In the genomic region with DNA sequence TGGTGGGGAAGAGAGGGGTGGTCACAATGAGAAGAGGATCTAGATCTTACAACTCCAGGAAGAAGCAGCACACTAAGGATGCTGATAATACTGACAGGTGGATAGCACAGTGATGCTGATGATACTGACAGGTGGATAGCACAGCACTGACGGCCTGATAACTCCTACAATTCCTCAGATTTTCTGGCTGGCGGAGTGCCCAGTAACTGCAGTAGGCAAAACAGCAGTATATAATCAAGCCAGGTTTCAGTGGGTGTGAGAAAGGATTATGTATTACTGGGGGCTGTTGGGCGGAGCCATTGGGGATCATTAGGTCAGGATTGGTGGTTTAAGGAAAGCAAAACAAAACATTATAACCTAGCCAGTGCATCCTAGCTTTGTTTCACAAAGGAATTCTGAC, we compare ENCODE assay signal across 22 mouse cellular contexts.
DNase-seq lines count a peak whose midpoint lies in the region; ATAC-seq and TF ChIP-seq lines count a peak whose summit lies in the region.
"Had no signal": no experiment of that assay in that cellular context is flagged by ENCODE, and none has a peak within 500 bp of the region (broad histone marks: within the 10 kb centered on the region; RNA-seq: fewer than 3 reads in every experiment).

No protein-coding gene starts in this region.

- no peak overlapping the region for H3K4me2 ChIP-seq in hindbrain, postnatal 0 days (ENCODE audit: low read depth, low read length)
- no peak overlapping the region for H3K4me2 ChIP-seq in hindbrain, embryonic 14.5 days (replicated peaks)
- H3K4me2 ChIP-seq in midbrain, postnatal 0 days (ENCODE audit: low read depth, low read length, poor library complexity, severe bottlenecking) = no peak overlapping the region
- no peak overlapping the region for H3K4me2 ChIP-seq in midbrain, embryonic 14.5 days (ENCODE audit: low read length)
- H3K4me2 ChIP-seq: embryonic facial prominence, embryonic 15.5 days; heart, embryonic 12.5 days; intestine, embryonic 15.5 days had no signal

- no peaks in the 10 kb centered on the region for H3K27me3 ChIP-seq in cerebellum, adult 2 months (ENCODE audit: control insufficient read depth, insufficient read depth, low read length)
- H3K27me3 ChIP-seq in hindbrain, postnatal 0 days (ENCODE audit: insufficient read depth, low read length) = no peaks in the 10 kb centered on the region; the same call in 1 of the 2 replicates
- H3K27me3 ChIP-seq in hindbrain, embryonic 14.5 days (ENCODE audit: control insufficient read depth, insufficient read depth, low read length) = peaks cover 39% of the 10 kb centered on the region; the same call in 1 of the 2 replicates
- H3K27me3 ChIP-seq in midbrain, postnatal 0 days (ENCODE audit: insufficient read depth, low read length) = no peaks in the 10 kb centered on the region
- H3K27me3 ChIP-seq in midbrain, embryonic 14.5 days (ENCODE audit: control insufficient read depth, insufficient read depth, low read length) = no peaks in the 10 kb centered on the region
- H3K27me3 ChIP-seq: CH12.LX; embryonic facial prominence, embryonic 15.5 days; heart, embryonic 12.5 days; intestine, embryonic 15.5 days; Patski had no signal

- no peak overlapping the region for H3K4me3 ChIP-seq in cerebellum, adult 2 months (replicated peaks; ENCODE audit: insufficient read depth, low read depth, low read length)
- no peak overlapping the region for H3K4me3 ChIP-seq in hindbrain, postnatal 0 days (ENCODE audit: low read length)
- H3K4me3 ChIP-seq in hindbrain, embryonic 14.5 days (replicated peaks; ENCODE audit: low read length) = no peak overlapping the region
- H3K4me3 ChIP-seq in midbrain, postnatal 0 days (ENCODE audit: low read depth, low read length) = no peak overlapping the region
- no peak overlapping the region for H3K4me3 ChIP-seq in midbrain, embryonic 14.5 days (replicated peaks; ENCODE audit: low read depth, low read length)
- H3K4me3 ChIP-seq: embryonic facial prominence, embryonic 15.5 days; erythroblast, embryonic 14.5 days; forebrain, embryonic 10.5 days; gastrocnemius, adult 2 months; heart, embryonic 12.5 days; hindbrain, embryonic 10.5 days; intestine, embryonic 15.5 days had no signal

- no peak overlapping the region for H3K27ac ChIP-seq in cerebellum, adult 2 months (ENCODE audit: insufficient read depth, low read length)
- H3K27ac ChIP-seq in hindbrain, postnatal 0 days = no peak overlapping the region
- no peak overlapping the region for H3K27ac ChIP-seq in hindbrain, embryonic 14.5 days
- no peak overlapping the region for H3K27ac ChIP-seq in midbrain, postnatal 0 days (ENCODE audit: low read depth, low read length)
- no peak overlapping the region for H3K27ac ChIP-seq in midbrain, embryonic 14.5 days (replicated peaks; ENCODE audit: low read depth, low read length)
- H3K27ac ChIP-seq: embryonic facial prominence, embryonic 15.5 days; forebrain, embryonic 10.5 days; gastrocnemius, adult 2 months; hindbrain, embryonic 10.5 days; intestine, embryonic 15.5 days had no signal

- H3K4me1 ChIP-seq in cerebellum, adult 2 months (ENCODE audit: control insufficient read depth, insufficient read depth, low read length) = no peaks in the 10 kb centered on the region
- no peaks in the 10 kb centered on the region for H3K4me1 ChIP-seq in hindbrain, postnatal 0 days (ENCODE audit: insufficient read depth, low read length)
- no peaks in the 10 kb centered on the region for H3K4me1 ChIP-seq in hindbrain, embryonic 14.5 days (replicated peaks; ENCODE audit: control insufficient read depth, insufficient read depth, low read length)
- H3K4me1 ChIP-seq in midbrain, postnatal 0 days (ENCODE audit: insufficient read depth, low read length) = no peaks in the 10 kb centered on the region
- H3K4me1 ChIP-seq in midbrain, embryonic 14.5 days (ENCODE audit: control insufficient read depth, insufficient read depth, low read length) = no peaks in the 10 kb centered on the region
- H3K4me1 ChIP-seq: embryonic facial prominence, embryonic 15.5 days; heart, embryonic 12.5 days; intestine, embryonic 15.5 days had no signal

- H3K9me3 ChIP-seq in hindbrain, postnatal 0 days (ENCODE audit: low read length) = no peaks in the 10 kb centered on the region
- no peaks in the 10 kb centered on the region for H3K9me3 ChIP-seq in hindbrain, embryonic 14.5 days (ENCODE audit: control insufficient read depth, low read length)
- no peaks in the 10 kb centered on the region for H3K9me3 ChIP-seq in midbrain, postnatal 0 days (ENCODE audit: low read length)
- no peaks in the 10 kb centered on the region for H3K9me3 ChIP-seq in midbrain, embryonic 14.5 days (ENCODE audit: control insufficient read depth, low read length)
- H3K9me3 ChIP-seq: embryonic facial prominence, embryonic 15.5 days; forebrain, embryonic 10.5 days; heart, embryonic 12.5 days; hindbrain, embryonic 10.5 days; intestine, embryonic 15.5 days had no signal

- ATAC-seq in hindbrain, postnatal 0 days = no peak; the same call in 1 of the 2 replicates
- ATAC-seq in hindbrain, embryonic 14.5 days (ENCODE audit: low FRiP score) = no peak
- no peak for ATAC-seq in midbrain, postnatal 0 days (ENCODE audit: low FRiP score)
- no peak for ATAC-seq in midbrain, embryonic 14.5 days (ENCODE audit: low FRiP score, low TSS enrichment)
- ATAC-seq: activated CD4-positive, CD25-positive, alpha-beta regulatory T cell, adult 4 months; forebrain, embryonic 16.5 days; intestine, embryonic 15.5 days; Patski had no signal

- no peak for TF ChIP-seq POLR2A in cerebellum, adult 2 months (IDR thresholded peaks at IDR 0.05; ENCODE audit: borderline replicate concordance, insufficient read depth, low read length)

- no peak for TF ChIP-seq CTCF in cerebellum, adult 2 months (IDR thresholded peaks at IDR 0.05; ENCODE audit: borderline replicate concordance, insufficient read depth, low read depth, low read length)
- TF ChIP-seq CTCF in hindbrain, postnatal 0 days (IDR thresholded peaks at IDR 0.05; ENCODE audit: low read depth) = no peak
- TF ChIP-seq CTCF in midbrain, postnatal 0 days (IDR thresholded peaks at IDR 0.05) = no peak

- H3K36me3 ChIP-seq in hindbrain, postnatal 0 days (ENCODE audit: insufficient read depth, low read length) = no peaks in the 10 kb centered on the region
- H3K36me3 ChIP-seq in hindbrain, embryonic 14.5 days (replicated peaks; ENCODE audit: control insufficient read depth, insufficient read depth) = no peaks in the 10 kb centered on the region
- no peaks in the 10 kb centered on the region for H3K36me3 ChIP-seq in midbrain, postnatal 0 days (ENCODE audit: insufficient read depth, low read length)
- no peaks in the 10 kb centered on the region for H3K36me3 ChIP-seq in midbrain, embryonic 14.5 days (ENCODE audit: control insufficient read depth, insufficient read depth, low read length)
- H3K36me3 ChIP-seq: embryonic facial prominence, embryonic 15.5 days; forebrain, embryonic 10.5 days; heart, embryonic 12.5 days; hindbrain, embryonic 10.5 days; intestine, embryonic 15.5 days had no signal

- peak; percentile 12 to 30 for DNase-seq in cerebellum, postnatal 25 days
- no peak for DNase-seq in cerebellum, adult 2 months
- peak; percentile 15 for DNase-seq in hindbrain, postnatal 0 days (ENCODE audit: low spot score)
- no peak for DNase-seq in hindbrain, embryonic 14.5 days (ENCODE audit: low spot score)
- DNase-seq in midbrain, postnatal 0 days (ENCODE audit: low spot score) = peak; percentile 17
- no peak for DNase-seq in midbrain, embryonic 14.5 days
- peak; percentile 24 for DNase-seq in brain, adult 2 months (ENCODE audit: low read depth, low spot score)
- DNase-seq: adrenal gland, postnatal 14 days; cerebellum, adult 8-10 months; embryo, embryonic 11 days; gastrocnemius, adult 2 months; gastrocnemius, postnatal 25 days had no signal

- H3K9ac ChIP-seq in hindbrain, postnatal 0 days (replicated peaks; ENCODE audit: low read length) = no peak overlapping the region
- H3K9ac ChIP-seq in hindbrain, embryonic 14.5 days = no peak overlapping the region
- no peak overlapping the region for H3K9ac ChIP-seq in midbrain, postnatal 0 days (replicated peaks; ENCODE audit: low read length, poor library complexity, severe bottlenecking)
- no peak overlapping the region for H3K9ac ChIP-seq in midbrain, embryonic 14.5 days (replicated peaks; ENCODE audit: low read length)
- H3K9ac ChIP-seq: embryonic facial prominence, embryonic 15.5 days; heart, embryonic 12.5 days; intestine, embryonic 15.5 days had no signal

- 70% methylated on average over 3 of the region's 3 CpGs for WGBS in cerebellum, adult 2 months
- 67% methylated on average over 3 of the region's 3 CpGs for WGBS in hindbrain, postnatal 0 days
- 84% methylated on average over 3 of the region's 3 CpGs for WGBS in hindbrain, embryonic 14.5 days
- 76% methylated on average over 3 of the region's 3 CpGs for WGBS in midbrain, postnatal 0 days
- WGBS in midbrain, embryonic 14.5 days = 79% methylated on average over 3 of the region's 3 CpGs

Comparison
In these comparisons a context has a peak if more than half of its experiments do, and no peak if none do; other contexts are left out.
1. DNase-seq: peak in cerebellum, postnatal 25 days (2 of 2), hindbrain, postnatal 0 days (single experiment), midbrain, postnatal 0 days (single experiment) and brain, adult 2 months (single experiment); none in cerebellum, adult 2 months (0 of 2), hindbrain, embryonic 14.5 days (single experiment) and midbrain, embryonic 14.5 days (single experiment).